Mouse (Mus musculus) forebrain, embryonic 13.5 days (tissue): ENCODE measurements at regions not wholly inside any gene's neighbourhood (a gene's known extent, or its start where the extent isn't known, plus 50 kb on each side); places are given as distances from the start of the nearest gene placed in this dataset.

Experiments
- ATAC-seq: fragments of 200-750 bp; cut with Nextera tagmentation; 2 replicates; pipeline ENCODE4 v1.8.0; 2017
- H3K27ac ChIP-seq: fragments of 300-500 bp; sonication (generic); 2 replicates; pipeline ENCODE4 v1.5.1; 2015; ENCODE audit warnings: inconsistent platforms, mild to moderate bottlenecking, moderate library complexity
- H3K27me3 ChIP-seq: fragments of 300-500 bp; sonication (generic); 2 replicates; pipeline ENCODE4 v1.6.1; 2015; ENCODE audit warnings: mild to moderate bottlenecking, inconsistent platforms
- H3K36me3 ChIP-seq: fragments of 300-500 bp; sonication (generic); 2 replicates; pipeline ENCODE4 v1.6.1; 2015; ENCODE audit warnings: mild to moderate bottlenecking, inconsistent platforms; ENCODE audit not compliant: poor library complexity, severe bottlenecking
- H3K4me1 ChIP-seq: fragments of 300-500 bp; sonication (generic); 2 replicates; pipeline ENCODE4 v1.6.1; 2015; ENCODE audit warnings: inconsistent platforms
- H3K4me2 ChIP-seq: fragments of 300-500 bp; sonication (generic); 2 replicates; pipeline ENCODE4 v1.6.1; 2015; ENCODE audit warnings: inconsistent platforms, mild to moderate bottlenecking, moderate library complexity
- H3K4me3 ChIP-seq: fragments of 300-500 bp; sonication (generic); 2 replicates; pipeline ENCODE4 v1.5.1; 2015; ENCODE audit warnings: mild to moderate bottlenecking, inconsistent platforms
- H3K9ac ChIP-seq: fragments of 300-500 bp; sonication (generic); 2 replicates; pipeline ENCODE4 v1.6.1; 2015; ENCODE audit warnings: mild to moderate bottlenecking, inconsistent platforms
- H3K9me3 ChIP-seq: fragments of 300-500 bp; sonication (generic); replicated peaks from 2 replicates; pipeline ENCODE4 v1.6.1; 2016; ENCODE audit warnings: inconsistent platforms
- WGBS: fragments of 180-500 bp; shearing (Covaris S2); methylation state at CpG from one replicate; pipeline ENCODE4 v1.1.7; 2015; 5-methylcytosine and 5-hydroxymethylcytosine counted together

GRCm38 (mm10) chr2:10826134-10826767 lies 345.7 kb upstream of the Prkcq start:
- 0 out of 2 replicates have a peak, but pooled peaks have one; percentile 19 for ATAC-seq
- Histone ChIP-seq H3K36me3 (no peaks in the 10 kb centered on the region), H3K27ac (no peak overlapping the region), H3K4me1 (no peaks in the 10 kb centered on the region), H3K4me3 (peak overlapping the region; percentile 39; the same call in 1 of the 2 replicates), H3K9me3 (no peaks in the 10 kb centered on the region), H3K9ac (no peak overlapping the region), H3K4me2 (peak overlapping the region; percentile 56; the same call in 1 of the 2 replicates), H3K27me3 (0 out of 2 replicates have a peak, but pooled peaks cover 3% of the 10 kb centered on the region)
- WGBS: 85% methylated on average over 10 of the region's 10 CpGs

- Histone ChIP-seq H3K4me3 (no peak overlapping the region), H3K36me3 (no peaks in the 10 kb centered on the region), H3K4me2 (no peak overlapping the region), H3K9me3 (no peaks in the 10 kb centered on the region), H3K27ac (no peak overlapping the region), H3K4me1 (peaks cover 14% of the 10 kb centered on the region), H3K27me3 (no peaks in the 10 kb centered on the region), H3K9ac (no peak overlapping the region)
- ATAC-seq: peak; percentile 53; the same call in 1 of the 2 replicates
- WGBS: 21% methylated on average over 5 of the region's 5 CpGs
These were observed 331.9 kb upstream of the Prkcq start for GRCm38 (mm10) chr2:10839976-10840375.

GRCm38 (mm10) chr2:10861654-10862292 lies 310.1 kb upstream of the Prkcq start:
- no peak overlapping the region for H3K4me2 ChIP-seq
- no peak overlapping the region for H3K27ac ChIP-seq
- no peak overlapping the region for H3K4me3 ChIP-seq
- H3K27me3 ChIP-seq: no peaks in the 10 kb centered on the region
- no peaks in the 10 kb centered on the region for H3K36me3 ChIP-seq
- 71% methylated on average over 8 of the region's 8 CpGs for WGBS
- no peaks in the 10 kb centered on the region for H3K9me3 ChIP-seq
- H3K9ac ChIP-seq: no peak overlapping the region
- no peaks in the 10 kb centered on the region for H3K4me1 ChIP-seq
- no peak for ATAC-seq

- Histone ChIP-seq H3K27me3 (no peaks in the 10 kb centered on the region), H3K36me3 (no peaks in the 10 kb centered on the region), H3K4me2 (no peak overlapping the region), H3K9me3 (no peaks in the 10 kb centered on the region), H3K27ac (no peak overlapping the region), H3K4me3 (no peak overlapping the region), H3K4me1 (no peaks in the 10 kb centered on the region), H3K9ac (no peak overlapping the region)
- 78% methylated on average over 2 of the region's 2 CpGs for WGBS
- ATAC-seq: 0 out of 2 replicates have a peak, but pooled peaks have one; percentile 59
These were observed 307.5 kb upstream of the Prkcq start for GRCm38 (mm10) chr2:10864451-10864850.

- no peak for ATAC-seq
- Histone ChIP-seq H3K9ac (no peak overlapping the region), H3K4me3 (no peak overlapping the region), H3K27ac (no peak overlapping the region), H3K9me3 (no peaks in the 10 kb centered on the region), H3K27me3 (no peaks in the 10 kb centered on the region), H3K36me3 (no peaks in the 10 kb centered on the region), H3K4me1 (no peaks in the 10 kb centered on the region), H3K4me2 (no peak overlapping the region)
- 92% methylated on average over 4 of the region's 4 CpGs for WGBS
These were observed 297.6 kb upstream of the Prkcq start for GRCm38 (mm10) chr2:10874303-10874702.

GRCm38 (mm10) chr2:10901926-10902325 lies 270.0 kb upstream of the Prkcq start:
- Histone ChIP-seq H3K36me3 (no peaks in the 10 kb centered on the region), H3K9me3 (no peaks in the 10 kb centered on the region), H3K4me2 (no peak overlapping the region), H3K4me3 (no peak overlapping the region), H3K4me1 (no peaks in the 10 kb centered on the region), H3K9ac (no peak overlapping the region), H3K27me3 (no peaks in the 10 kb centered on the region), H3K27ac (no peak overlapping the region)
- ATAC-seq: no peak
- 69% methylated on average over 3 of the region's 3 CpGs for WGBS

GRCm38 (mm10) chr2:10919955-10920354 lies 252.0 kb upstream of the Prkcq start:
- Histone ChIP-seq H3K9ac (no peak overlapping the region), H3K9me3 (no peaks in the 10 kb centered on the region), H3K4me1 (peaks cover 22% of the 10 kb centered on the region), H3K4me2 (no peak overlapping the region), H3K4me3 (no peak overlapping the region), H3K36me3 (no peaks in the 10 kb centered on the region), H3K27me3 (no peaks in the 10 kb centered on the region), H3K27ac (no peak overlapping the region)
- ATAC-seq: no peak

GRCm38 (mm10) chr2:10920686-10921485 lies 251.0 kb upstream of the Prkcq start:
- no peak overlapping the region for H3K9ac ChIP-seq
- no peak overlapping the region for H3K27ac ChIP-seq
- peak overlapping the region; percentile 47 for H3K4me2 ChIP-seq
- no peaks in the 10 kb centered on the region for H3K27me3 ChIP-seq
- H3K4me3 ChIP-seq: no peak overlapping the region
- H3K36me3 ChIP-seq: no peaks in the 10 kb centered on the region
- no peaks in the 10 kb centered on the region for H3K9me3 ChIP-seq
- peaks cover 27% of the 10 kb centered on the region for H3K4me1 ChIP-seq
- peak; percentile 48 for ATAC-seq
- 27% methylated on average over 8 of the region's 8 CpGs for WGBS

- Histone ChIP-seq H3K9me3 (no peaks in the 10 kb centered on the region), H3K27me3 (no peaks in the 10 kb centered on the region), H3K4me2 (peak overlapping the region; percentile 47), H3K4me1 (peaks cover 27% of the 10 kb centered on the region), H3K27ac (no peak overlapping the region), H3K36me3 (no peaks in the 10 kb centered on the region), H3K9ac (no peak overlapping the region), H3K4me3 (0 out of 2 replicates have a peak overlapping the region, but pooled peaks have one; percentile 6)
- whole genome bisulfite sequencing: 18% methylated on average over 13 of the region's 13 CpGs
- peak; percentile 44 for ATAC-seq
These were observed 250.1 kb upstream of the Prkcq start for GRCm38 (mm10) chr2:10921486-10922450.

GRCm38 (mm10) chr2:10923984-10924383 lies 247.9 kb upstream of the Prkcq start:
- H3K4me1 ChIP-seq: peaks cover 36% of the 10 kb centered on the region
- WGBS: 74% methylated on average over 4 of the region's 4 CpGs
- H3K27ac ChIP-seq: no peak overlapping the region
- peak; percentile 25; the same call in 1 of the 2 replicates for ATAC-seq
- no peaks in the 10 kb centered on the region for H3K36me3 ChIP-seq
- H3K27me3 ChIP-seq: no peaks in the 10 kb centered on the region
- H3K9ac ChIP-seq: no peak overlapping the region
- H3K4me3 ChIP-seq: no peak overlapping the region
- H3K9me3 ChIP-seq: no peaks in the 10 kb centered on the region
- H3K4me2 ChIP-seq: no peak overlapping the region

- Histone ChIP-seq H3K4me2 (no peak overlapping the region), H3K27ac (no peak overlapping the region), H3K27me3 (no peaks in the 10 kb centered on the region), H3K9ac (no peak overlapping the region), H3K4me3 (no peak overlapping the region), H3K36me3 (no peaks in the 10 kb centered on the region), H3K4me1 (peaks cover 35% of the 10 kb centered on the region), H3K9me3 (no peaks in the 10 kb centered on the region)
- 35% methylated on average over 7 of the region's 7 CpGs for WGBS
- no peak for ATAC-seq
These were observed 246.5 kb upstream of the Prkcq start for GRCm38 (mm10) chr2:10925361-10925760.
